Mouse (Mus musculus): ENCODE data around the gene Atcay. TPM values are rescaled to one million over a fixed set of nuclear protein-coding genes. Genes with fewer than 3 reads are reported as not detected.

Gene Atcay
- 64.8 and 91.1 TPM in 2 replicates for polyA plus RNA-seq (2015; fragmentation: Nextera tagmentation; extraction: Ambion mirVana)

GRCm38 (mm10) chr10:81230438-81231332 is at the start of gene Atcay:
TSS of gene Atcay (minus strand) at chr10:81230833.
- 4% methylated on average over 27 of the region's 27 CpGs for WGBS
- H3K4me1 ChIP-seq, result peaks cover 58% of the 10 kb centered on the region
- H3K9me3 ChIP-seq (replicated peaks), result no peaks in the 10 kb centered on the region
- H3K4me3 ChIP-seq (replicated peaks), result peak within 1 kb of the TSS; percentile 73
- peak within 1 kb of the TSS; percentile 85 for H3K9ac ChIP-seq (replicated peaks)
- ATAC-seq (ENCODE audit: low FRiP score), result peak; percentile 90
- H3K4me2 ChIP-seq, result peak within 1 kb of the TSS; percentile 80
- no peaks in the 10 kb centered on the region for H3K27me3 ChIP-seq (replicated peaks)
- H3K27ac ChIP-seq (replicated peaks), result peak within 1 kb of the TSS; percentile 94
- peaks cover 3% of the 10 kb centered on the region; the same call in 1 of the 2 replicates for H3K36me3 ChIP-seq

DNA sequence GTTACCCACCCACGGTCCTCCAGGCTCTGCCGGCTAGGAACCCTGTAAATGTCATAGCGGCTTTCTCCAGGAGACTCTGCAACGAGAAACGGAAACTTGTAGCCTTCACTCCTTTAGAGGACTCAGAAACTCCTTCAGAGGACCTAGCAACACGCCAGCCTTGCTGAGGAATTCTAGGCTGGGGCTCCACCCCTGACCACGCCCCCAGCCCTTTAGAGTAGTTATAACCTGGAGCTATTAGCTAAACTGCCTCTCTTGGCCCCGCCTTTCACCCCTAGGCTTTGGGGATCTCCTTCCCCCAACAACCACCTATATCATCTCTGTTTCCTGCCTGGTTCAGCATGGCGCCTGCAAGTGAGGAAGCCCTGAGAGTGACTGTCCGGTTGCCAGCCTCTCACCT is 48.9 kb upstream of the Atcay start:
- no peak overlapping the region for H3K4me3 ChIP-seq (replicated peaks)
- H3K4me1 ChIP-seq, result no peaks in the 10 kb centered on the region

DNA sequence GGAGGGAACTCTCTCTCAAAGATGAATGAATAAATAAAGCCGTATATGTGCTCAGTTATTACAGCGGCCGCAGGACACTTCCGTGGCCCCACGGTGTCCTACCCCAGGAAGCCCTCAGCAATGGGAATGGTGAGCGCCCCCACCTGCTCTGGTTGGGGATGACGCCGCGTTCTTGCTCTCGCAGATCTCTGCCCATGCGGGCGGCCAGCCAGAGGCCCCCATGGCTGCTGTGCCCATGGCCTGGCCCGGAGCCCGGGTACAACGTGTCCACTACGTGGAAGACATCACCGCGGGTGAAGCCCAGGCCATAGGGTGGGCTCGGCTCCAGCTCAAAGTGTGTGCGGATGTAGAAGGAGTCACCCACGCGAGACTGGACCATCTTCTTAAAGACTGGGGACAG is 47.0 kb upstream of the Atcay start:
- Histone ChIP-seq H3K4me3 (replicated peaks) (no peak overlapping the region), H3K27me3 (replicated peaks) (peaks cover 7% of the 10 kb centered on the region), H3K36me3 (peaks cover 9% of the 10 kb centered on the region), H3K9me3 (replicated peaks) (no peaks in the 10 kb centered on the region), H3K9ac (replicated peaks) (no peak overlapping the region), H3K4me2 (no peak overlapping the region), H3K27ac (replicated peaks) (no peak overlapping the region), H3K4me1 (no peaks in the 10 kb centered on the region)
- ATAC-seq (ENCODE audit: low FRiP score), result no peak
- WGBS, result 85% methylated on average over 22 of the region's 22 CpGs

More for the DNA sequence above, 48.9 kb upstream of the Atcay start:
- H3K27me3 ChIP-seq (replicated peaks), result peaks cover 23% of the 10 kb centered on the region
- H3K4me2 ChIP-seq, result no peak overlapping the region
- no peaks in the 10 kb centered on the region; the same call in 1 of the 2 replicates for H3K36me3 ChIP-seq
- H3K27ac ChIP-seq (replicated peaks), result no peak overlapping the region
- H3K9ac ChIP-seq (replicated peaks), result no peak overlapping the region
- 31% methylated on average over 10 of the region's 10 CpGs for WGBS
- ATAC-seq (ENCODE audit: low FRiP score), result no peak
- no peaks in the 10 kb centered on the region for H3K9me3 ChIP-seq (replicated peaks)

DNA sequence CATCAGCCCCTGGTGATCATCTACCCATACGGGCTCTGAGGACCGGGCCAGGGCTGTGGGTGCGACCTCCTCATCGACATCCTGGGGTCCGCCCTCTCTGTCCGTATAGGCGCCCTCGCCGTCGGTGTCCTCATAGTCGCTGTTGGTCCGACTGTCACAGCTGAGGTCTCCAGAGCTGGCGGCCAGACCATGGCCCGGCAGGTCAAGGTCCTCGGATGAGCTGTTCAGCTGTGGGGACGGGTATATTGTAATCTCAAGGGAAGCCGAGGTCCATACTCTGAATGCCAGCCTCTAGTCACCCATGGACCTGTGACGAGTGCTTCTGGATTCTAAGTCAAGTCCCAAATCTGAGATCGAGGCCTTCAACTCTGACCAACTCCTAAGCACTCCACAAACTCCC is 43.2 kb upstream of the Atcay start:
- H3K4me2 ChIP-seq, result no peak overlapping the region
- no peak for ATAC-seq (ENCODE audit: low FRiP score)

GRCm38 (mm10) chr10:81272356-81272755 is 41.7 kb upstream of the Atcay start:
- H3K27ac ChIP-seq (replicated peaks), result no peak overlapping the region
- no peak for ATAC-seq (ENCODE audit: low FRiP score)
- no peak overlapping the region for H3K9ac ChIP-seq (replicated peaks)
- no peak overlapping the region for H3K4me3 ChIP-seq (replicated peaks)
- WGBS, result 94% methylated on average over 21 of the region's 21 CpGs
- H3K27me3 ChIP-seq (replicated peaks), result no peaks in the 10 kb centered on the region
- H3K9me3 ChIP-seq (replicated peaks), result no peaks in the 10 kb centered on the region
- peaks cover 32% of the 10 kb centered on the region for H3K36me3 ChIP-seq
- no peak overlapping the region for H3K4me2 ChIP-seq
- peaks cover 17% of the 10 kb centered on the region for H3K4me1 ChIP-seq

More for the DNA sequence above, 43.2 kb upstream of the Atcay start:
- Histone ChIP-seq H3K27me3 (replicated peaks) (0 out of 2 replicates have a peak, but pooled peaks cover 3% of the 10 kb centered on the region), H3K27ac (replicated peaks) (no peak overlapping the region), H3K4me3 (replicated peaks) (no peak overlapping the region), H3K9ac (replicated peaks) (no peak overlapping the region), H3K36me3 (peaks cover 32% of the 10 kb centered on the region), H3K9me3 (replicated peaks) (no peaks in the 10 kb centered on the region), H3K4me1 (peaks cover 6% of the 10 kb centered on the region)
- WGBS, result 95% methylated on average over 19 of the region's 19 CpGs

DNA sequence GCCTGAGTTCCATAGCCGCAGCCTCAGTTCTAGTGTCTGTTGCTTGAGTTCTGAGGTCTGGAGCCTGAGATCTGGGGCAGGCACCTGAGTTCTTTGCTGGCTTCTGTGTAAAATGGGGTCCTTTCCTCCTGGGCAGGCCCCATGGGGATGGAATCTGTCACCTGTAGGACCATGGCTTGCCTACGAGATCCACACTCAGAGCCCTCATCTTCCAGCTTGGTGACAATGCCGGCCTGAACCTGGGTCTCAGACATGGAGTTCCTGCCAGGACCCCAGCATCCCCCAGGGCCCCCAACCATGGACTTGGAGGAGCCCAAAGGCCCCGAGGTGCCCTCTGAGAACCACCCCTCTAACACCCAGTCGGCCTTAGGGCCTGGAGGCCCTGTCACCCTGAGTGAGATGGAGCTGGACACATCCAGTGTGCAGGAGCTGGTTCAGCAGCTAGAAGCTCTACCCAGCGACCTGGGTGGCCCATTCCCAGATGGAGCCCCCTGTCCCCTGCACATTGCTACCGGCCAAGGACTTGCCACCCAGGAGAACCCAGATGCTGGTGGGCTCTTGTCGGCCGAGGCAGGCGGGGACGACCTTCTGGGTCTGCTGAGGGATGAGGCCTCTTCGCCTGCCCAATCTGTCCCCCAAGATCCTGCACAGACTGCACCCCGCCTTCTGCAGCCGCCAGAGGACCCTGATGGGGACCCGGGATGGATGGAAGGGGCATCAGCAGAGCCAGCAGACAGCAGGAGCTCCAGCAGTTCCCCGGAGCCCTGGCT is 38.2 kb upstream of the Atcay start:
- Histone ChIP-seq H3K27me3 (replicated peaks) (no peaks in the 10 kb centered on the region), H3K4me3 (replicated peaks) (peak overlapping the region; percentile 66), H3K4me2 (peak overlapping the region; percentile 82), H3K9ac (replicated peaks) (peak overlapping the region; percentile 88), H3K4me1 (peaks cover 39% of the 10 kb centered on the region), H3K9me3 (replicated peaks) (no peaks in the 10 kb centered on the region), H3K27ac (replicated peaks) (no peak overlapping the region), H3K36me3 (peaks cover 48% of the 10 kb centered on the region)
- WGBS, result 85% methylated on average over 16 of the region's 16 CpGs
- ATAC-seq (ENCODE audit: low FRiP score), result no peak

- WGBS, result 6% methylated on average over 23 of the region's 23 CpGs
- ATAC-seq (ENCODE audit: low FRiP score), result peak; percentile 58
- Histone ChIP-seq H3K27me3 (replicated peaks) (no peaks in the 10 kb centered on the region), H3K27ac (replicated peaks) (peak overlapping the region; percentile 54), H3K9ac (replicated peaks) (peak overlapping the region; percentile 88), H3K36me3 (peaks cover 49% of the 10 kb centered on the region), H3K4me1 (peaks cover 39% of the 10 kb centered on the region), H3K9me3 (replicated peaks) (no peaks in the 10 kb centered on the region), H3K4me2 (peak overlapping the region; percentile 82), H3K4me3 (replicated peaks) (peak overlapping the region; percentile 66)
Observed at GRCm38 (mm10) chr10:81268056-81268455, 37.4 kb upstream of the Atcay start.

GRCm38 (mm10) chr10:81266211-81267105 is 35.8 kb upstream of the Atcay start, which contains the start of the genes Mrpl54 and Apba3:
TSS of gene Mrpl54 (minus strand) at chr10:81266934.
TSS of gene Apba3 (plus strand) at chr10:81266960.
- no peaks in the 10 kb centered on the region for H3K27me3 ChIP-seq (replicated peaks)
- H3K4me3 ChIP-seq (replicated peaks), result peak within 1 kb of the TSS; percentile 88
- ATAC-seq (ENCODE audit: low FRiP score), result peak; percentile 91
- H3K36me3 ChIP-seq, result peaks cover 44% of the 10 kb centered on the region
- no peaks in the 10 kb centered on the region for H3K9me3 ChIP-seq (replicated peaks)
- H3K9ac ChIP-seq (replicated peaks), result peak within 1 kb of the TSS; percentile 80
- under 1% methylated on average over 48 of the region's 48 CpGs for WGBS
- H3K4me2 ChIP-seq, result peak within 1 kb of the TSS; percentile 82
- peaks cover 39% of the 10 kb centered on the region for H3K4me1 ChIP-seq
- H3K27ac ChIP-seq (replicated peaks), result peak within 1 kb of the TSS; percentile 95

DNA sequence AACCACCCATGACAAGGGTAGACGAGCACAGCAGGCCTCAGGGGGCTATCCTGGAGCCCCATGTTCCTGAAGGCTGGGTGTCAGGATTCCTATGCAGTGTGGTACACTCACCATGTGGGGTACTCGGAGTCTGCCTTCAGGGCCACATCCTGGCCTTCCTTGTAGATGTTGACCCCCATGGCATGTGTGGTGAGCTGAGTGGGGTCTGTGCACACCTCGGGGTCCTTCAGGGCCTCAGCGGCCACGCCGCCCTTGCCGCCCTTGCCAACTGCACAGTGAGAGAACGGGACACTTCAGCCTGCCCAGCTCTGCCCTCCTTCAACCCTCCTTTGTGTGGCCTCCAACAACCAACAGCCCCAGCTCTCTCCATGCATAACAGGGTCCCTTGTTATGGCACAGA is 34.9 kb upstream of the Atcay start:
- no peak for ATAC-seq (ENCODE audit: low FRiP score)
- no peaks in the 10 kb centered on the region for H3K9me3 ChIP-seq (replicated peaks)
- H3K27ac ChIP-seq (replicated peaks), result no peak overlapping the region
- H3K27me3 ChIP-seq (replicated peaks), result 0 out of 2 replicates have a peak, but pooled peaks cover under 1% of the 10 kb centered on the region
- peak overlapping the region; percentile 88 for H3K4me3 ChIP-seq (replicated peaks)
- peaks cover 43% of the 10 kb centered on the region for H3K36me3 ChIP-seq
- WGBS, result 98% methylated on average over 8 of the region's 8 CpGs
- H3K4me2 ChIP-seq, result peak overlapping the region; percentile 66
- peaks cover 39% of the 10 kb centered on the region for H3K4me1 ChIP-seq
- peak overlapping the region; percentile 80; the same call in 1 of the 2 replicates for H3K9ac ChIP-seq (replicated peaks)

- WGBS, result 95% methylated on average over 4 of the region's 4 CpGs
Observed at GRCm38 (mm10) chr10:81261025-81261424, 30.4 kb upstream of the Atcay start.

More at GRCm38 (mm10) chr10:81261025-81261424, 30.4 kb upstream of the Atcay start:
- Histone ChIP-seq H3K9ac (replicated peaks) (no peak overlapping the region), H3K4me2 (no peak overlapping the region), H3K36me3 (peaks cover 45% of the 10 kb centered on the region), H3K27me3 (replicated peaks) (peaks cover 37% of the 10 kb centered on the region), H3K4me3 (replicated peaks) (no peak overlapping the region), H3K9me3 (replicated peaks) (no peaks in the 10 kb centered on the region), H3K4me1 (peaks cover 41% of the 10 kb centered on the region), H3K27ac (replicated peaks) (no peak overlapping the region)
- no peak for ATAC-seq (ENCODE audit: low FRiP score)

Measured in neural tube, embryonic 15.5 days (tissue).